8 mouse cellular contexts compared by ENCODE assay signal in genomic region chr11:99123977-99124634, GRCm38 (mm10). TPM values are rescaled to one million over a fixed set of nuclear protein-coding genes. Genes with fewer than 3 reads are reported as not detected.
DNase-seq lines count a peak whose midpoint lies in the region; ATAC-seq and TF ChIP-seq lines count a peak whose summit lies in the region.

No protein-coding gene starts in this region.

- H3K9me3 ChIP-seq in intestine, embryonic 14.5 days (ENCODE audit: control insufficient read depth, low read length): no peaks in the 10 kb centered on the region
- no peaks in the 10 kb centered on the region for H3K9me3 ChIP-seq in intestine, embryonic 15.5 days
- H3K9me3 ChIP-seq in CH12.LX (replicated peaks; ENCODE audit: low read length): no peaks in the 10 kb centered on the region
- no peaks in the 10 kb centered on the region for H3K9me3 ChIP-seq in heart, postnatal 0 days (replicated peaks; ENCODE audit: control insufficient read depth, low read length)

- H3K79me2 ChIP-seq in CH12.LX (replicated peaks; ENCODE audit: control insufficient read depth, extremely low read depth, insufficient read depth, poor library complexity, severe bottlenecking): no peaks in the 10 kb centered on the region

- H3K4me1 ChIP-seq in intestine, embryonic 14.5 days (replicated peaks; ENCODE audit: control insufficient read depth, insufficient read depth, low read length): peaks cover 30% of the 10 kb centered on the region
- peaks cover 35% of the 10 kb centered on the region for H3K4me1 ChIP-seq in intestine, embryonic 15.5 days (replicated peaks)
- H3K4me1 ChIP-seq in CH12.LX (ENCODE audit: control insufficient read depth in 1 of 2, insufficient read depth in 2 of 2): peaks cover 2 to 48% of the 10 kb centered on the region in 2 experiments; a peak in 3 of 4 replicates
- H3K4me1 ChIP-seq in heart, postnatal 0 days (ENCODE audit: control insufficient read depth, insufficient read depth): peaks cover 24% of the 10 kb centered on the region; the same call in 1 of the 2 replicates

- H3K4me3 ChIP-seq in intestine, embryonic 14.5 days (ENCODE audit: low read depth, low read length): no peak overlapping the region
- no peak overlapping the region for H3K4me3 ChIP-seq in intestine, embryonic 15.5 days (replicated peaks)
- no peak overlapping the region for H3K4me3 ChIP-seq in CH12.LX (replicated peaks in 1 of 3; ENCODE audit: low read depth in 2 of 3, low read length in 2 of 3, poor library complexity in 1 of 3)
- H3K4me3 ChIP-seq in heart, postnatal 0 days (ENCODE audit: low read depth, low read length): no peak overlapping the region

- ATAC-seq in intestine, embryonic 14.5 days (replicated peaks; ENCODE audit: low FRiP score, low TSS enrichment, low read depth): no peak; the same call in 1 of the 2 replicates
- no peak for ATAC-seq in intestine, embryonic 15.5 days
- no peak for ATAC-seq in heart, postnatal 0 days (ENCODE audit: insufficient read depth, low read depth)

- in situ Hi-C loops in CH12.LX (cut with MboI; ENCODE audit: low pct_ligation_motif_present, low pct_unique_long_range_greater_than_20kb, low sequenced_read_pairs): no loop called here

- TF ChIP-seq CTCF in CH12.LX (conservative IDR thresholded peaks at IDR 0.05 in 1 of 2, IDR thresholded peaks at IDR 0.05 in 1 of 2; ENCODE audit: low read depth in 2 of 2, low read length in 2 of 2): peak; percentile 35 to 85; a peak in 2 of 4 replicates
- TF ChIP-seq CTCF in heart, postnatal 0 days (IDR thresholded peaks at IDR 0.05; ENCODE audit: low read depth): peak; percentile 59

- 54% methylated on average over 15 of the region's 15 CpGs for WGBS in intestine, embryonic 14.5 days
- WGBS in intestine, embryonic 15.5 days: 47% methylated on average over 15 of the region's 15 CpGs
- WGBS in heart, postnatal 0 days: 36% methylated on average over 15 of the region's 15 CpGs

- H3K9ac ChIP-seq in intestine, embryonic 14.5 days (ENCODE audit: low read length): no peak overlapping the region
- no peak overlapping the region for H3K9ac ChIP-seq in intestine, embryonic 15.5 days
- H3K9ac ChIP-seq in CH12.LX (ENCODE audit: insufficient read depth, low read depth): no peak overlapping the region
- H3K9ac ChIP-seq in heart, postnatal 0 days (replicated peaks; ENCODE audit: low read depth, low read length): no peak overlapping the region

- no peak overlapping the region for H3K4me2 ChIP-seq in intestine, embryonic 14.5 days (ENCODE audit: low read length)
- H3K4me2 ChIP-seq in intestine, embryonic 15.5 days (replicated peaks): no peak overlapping the region
- no peak overlapping the region for H3K4me2 ChIP-seq in CH12.LX (ENCODE audit: insufficient read depth, low read depth, poor library complexity, severe bottlenecking)
- no peak overlapping the region for H3K4me2 ChIP-seq in heart, postnatal 0 days (ENCODE audit: low read depth, low read length)

- H3K36me3 ChIP-seq in intestine, embryonic 14.5 days (ENCODE audit: control insufficient read depth, insufficient read depth, low read length): no peaks in the 10 kb centered on the region
- no peaks in the 10 kb centered on the region for H3K36me3 ChIP-seq in intestine, embryonic 15.5 days
- no peaks in the 10 kb centered on the region for H3K36me3 ChIP-seq in CH12.LX (replicated peaks in 1 of 2; ENCODE audit: control insufficient read depth in 1 of 2, insufficient read depth in 1 of 2, low read length in 1 of 2)
- no peaks in the 10 kb centered on the region for H3K36me3 ChIP-seq in heart, postnatal 0 days (replicated peaks; ENCODE audit: control insufficient read depth, insufficient read depth, low read length)

- H3K27ac ChIP-seq in intestine, embryonic 14.5 days (ENCODE audit: low read depth): 0 out of 2 replicates have a peak overlapping the region, but pooled peaks have one; percentile 16
- H3K27ac ChIP-seq in intestine, embryonic 15.5 days: no peak overlapping the region
- no peak overlapping the region for H3K27ac ChIP-seq in CH12.LX (ENCODE audit: insufficient read depth, low read depth)
- H3K27ac ChIP-seq in heart, postnatal 0 days (ENCODE audit: low read depth): no peak overlapping the region

- dilution Hi-C loops in CH12.LX (cut with MboI; ENCODE audit: extremely low pct_ligation_motif_present, extremely low pct_unique_long_range_greater_than_20kb, low sequenced_read_pairs): no loop called here

- TF ChIP-seq RAD21 in CH12.LX (IDR thresholded peaks at IDR 0.05; ENCODE audit: low read depth, low read length): peak; percentile 78

- intact Hi-C loops in left cerebral cortex, postnatal 25 days (cut with DNase I): loop anchor here (1.0 to 5.0 kb wide), 3 partner anchors 85 to 202 kb away; no protein-coding TSS in a partner anchor

- no peaks in the 10 kb centered on the region for H3K27me3 ChIP-seq in intestine, embryonic 14.5 days (replicated peaks; ENCODE audit: control insufficient read depth, insufficient read depth, low read length)
- no peaks in the 10 kb centered on the region for H3K27me3 ChIP-seq in intestine, embryonic 15.5 days (replicated peaks)
- no peaks in the 10 kb centered on the region for H3K27me3 ChIP-seq in CH12.LX (replicated peaks)
- no peaks in the 10 kb centered on the region for H3K27me3 ChIP-seq in heart, postnatal 0 days (ENCODE audit: control insufficient read depth, insufficient read depth, low read length)

- DNase-seq in intestine, embryonic 14.5 days (ENCODE audit: low spot score): no peak
- peak; percentile 82 for DNase-seq in CH12.LX (ENCODE audit: extremely low read depth)
- DNase-seq in c-Kit-positive CD71-positive TER-119-positive erythroid progenitor cells, embryonic 14.5 days (ENCODE audit: low spot score): peak; percentile 9
- no peak for DNase-seq in heart, postnatal 0 days (ENCODE audit: low spot score)
- DNase-seq in left cerebral cortex, postnatal 25 days (ENCODE audit: low spot score in 2 of 2): peak; percentile 47 to 71
- peak; percentile 71 for DNase-seq in retina, embryonic 14.5 days (ENCODE audit: low spot score)
- DNase-seq in gastrocnemius, adult 8-10 months (ENCODE audit: low spot score in 2 of 2): no peak

- no peak for TF ChIP-seq POLR2A in CH12.LX (IDR thresholded peaks at IDR 0.05; ENCODE audit: low read depth, low read length)

- no peak for TF ChIP-seq EP300 in CH12.LX (IDR thresholded peaks at IDR 0.05; ENCODE audit: low read length)
- no peak for TF ChIP-seq EP300 in heart, postnatal 0 days (IDR thresholded peaks at IDR 0.05; ENCODE audit: low read depth)

TF ChIP-seq in CH12.LX, 34 proteins besides CTCF, POLR2A, EP300 and RAD21:
- TF ChIP-seq SMC3 (IDR thresholded peaks at IDR 0.05; ENCODE audit: low read depth, low read length) (peak; percentile 80), CHD1 (IDR thresholded peaks at IDR 0.05; ENCODE audit: low read depth, low read length) (no peak), MEF2A (IDR thresholded peaks at IDR 0.05; ENCODE audit: borderline replicate concordance, low read depth, low read length) (no peak), BHLHE40 (IDR thresholded peaks at IDR 0.05; ENCODE audit: low read depth, low read length) (peak; percentile 90), MYC (IDR thresholded peaks at IDR 0.05; ENCODE audit: low read depth, low read length) (0 out of 2 replicates have a peak, but pooled peaks have one; percentile 12), IRF4 (IDR thresholded peaks at IDR 0.05; ENCODE audit: low read depth, low read length) (no peak), MAX (IDR thresholded peaks at IDR 0.05; ENCODE audit: low read length) (0 out of 2 replicates have a peak, but pooled peaks have one; percentile 36), PAX5 (IDR thresholded peaks at IDR 0.05; ENCODE audit: low read length) (no peak)

RNA-seq across cellular contexts. Expression of gene Ccr7, which starts 30.8 kb away (rescaled TPM):
- 0.35 and 0.61 TPM in 2 replicates for polyA plus RNA-seq in intestine, embryonic 14.5 days (2014; fragmentation: Nextera tagmentation; extraction: Ambion mirVana)
- polyA plus RNA-seq in intestine, embryonic 15.5 days (2015; fragmentation: Nextera tagmentation; extraction: Ambion mirVana): 0.43 and 0.87 TPM in 2 replicates
- 170 and 241 TPM in 2 replicates for total RNA-seq in CH12.LX (2012; rRNA removed)
- 178 and 203 TPM in 2 replicates for total RNA-seq in CH12.LX (2014; rRNA removed)
- polyA plus RNA-seq in CH12.LX (2012; ENCODE audit: insufficient read length, low read depth): 306 and 316 TPM in 2 replicates
- 0.73 TPM in 1 of 2 replicates, not detected in the other for total RNA-seq in heart, postnatal 0 days (2014; rRNA removed; ENCODE audit: low replicate concordance)
- polyA plus RNA-seq in heart, postnatal 0 days (2015; fragmentation: Nextera tagmentation; extraction: Ambion mirVana): 0.11 TPM in 2 replicates
- total RNA-seq in left cerebral cortex, postnatal 25 days (2021): under 1 TPM in 1 of 2 experiments, not detected in 1; 0.16 TPM
- total RNA-seq in gastrocnemius, adult 8-10 months (2022): not detected

RNA-seq across cellular contexts. Expression of gene Tns4, which starts 35.0 kb away (rescaled TPM):
- polyA plus RNA-seq in intestine, embryonic 14.5 days (2014; fragmentation: Nextera tagmentation; extraction: Ambion mirVana): 0.70 and 0.84 TPM in 2 replicates
- 0.58 and 0.93 TPM in 2 replicates for polyA plus RNA-seq in intestine, embryonic 15.5 days (2015; fragmentation: Nextera tagmentation; extraction: Ambion mirVana)
- total RNA-seq in CH12.LX (2012; rRNA removed) (0.04 and 0.13 TPM in 2 replicates), CH12.LX (2014; rRNA removed) (not detected in 2 replicates)
- polyA plus RNA-seq in CH12.LX (2012; ENCODE audit: insufficient read length, low read depth): 0.11 TPM in 1 of 2 replicates, not detected in the other
- total RNA-seq in heart, postnatal 0 days (2014; rRNA removed; ENCODE audit: low replicate concordance): 0.69 TPM in 1 of 2 replicates, not detected in the other
- 0.05 and 0.12 TPM in 2 replicates for polyA plus RNA-seq in heart, postnatal 0 days (2015; fragmentation: Nextera tagmentation; extraction: Ambion mirVana)
- total RNA-seq in left cerebral cortex, postnatal 25 days (2021): under 1 TPM; 0.21 to 0.64 TPM
- total RNA-seq in gastrocnemius, adult 8-10 months (2022): not detected

Comparison
In these comparisons a context has a peak if more than half of its experiments do, and no peak if none do; other contexts are left out.
1. DNase-seq: peak in CH12.LX (single experiment), c-Kit-positive CD71-positive TER-119-positive erythroid progenitor cells, embryonic 14.5 days (single experiment), left cerebral cortex, postnatal 25 days (2 of 2) and retina, embryonic 14.5 days (single experiment); none in intestine, embryonic 14.5 days (single experiment), heart, postnatal 0 days (single experiment) and gastrocnemius, adult 8-10 months (0 of 2).
2. RNA of gene Ccr7, which starts 30.8 kb away (total RNA-seq): 170 to 241 TPM in CH12.LX; 0.73 TPM in heart, postnatal 0 days, 0.16 TPM in left cerebral cortex, postnatal 25 days and not detected in gastrocnemius, adult 8-10 months; every median in the first group is over 10 times any median in the second.